Mouse (Mus musculus) embryo, embryonic 9.5 days (tissue): Measurements from ENCODE around the gene Prdm11.

Source experiments
- DNase-seq: peaks from one replicate; pipeline ENCODE4 v3.0.0-alpha.2; 2017; ENCODE audit errors: extremely low spot score

The Prdm11 gene

GRCm38 (mm10) chr2:92967032-92967838, 78.7 kb downstream of the Prdm11 start:
- no peak for DNase-seq

GRCm38 (mm10) chr2:92966257-92966656, 79.7 kb downstream of the Prdm11 start:
- DNase-seq: no peak

GRCm38 (mm10) chr2:92964345-92964744, 81.6 kb downstream of the Prdm11 start:
- no peak for DNase-seq

- no peak for DNase-seq
Measured at GRCm38 (mm10) chr2:92958640-92959039, 87.3 kb downstream of the Prdm11 start.

- DNase-seq: no peak
Measured at GRCm38 (mm10) chr2:92956943-92957342, 89.0 kb downstream of the Prdm11 start.

GRCm38 (mm10) chr2:92954404-92955114, 91.4 kb downstream of the Prdm11 start:
- peak; percentile 74 for DNase-seq

GRCm38 (mm10) chr2:92953450-92953849, 92.5 kb downstream of the Prdm11 start:
- no peak for DNase-seq

- peak; percentile 10 for DNase-seq
Measured at GRCm38 (mm10) chr2:92949518-92949917, 96.4 kb downstream of the Prdm11 start.

- DNase-seq: peak; percentile 12
Measured at GRCm38 (mm10) chr2:92948699-92949300, 97.2 kb downstream of the Prdm11 start.

- DNase-seq: peak; percentile 61
Measured at GRCm38 (mm10) chr2:92947981-92948698, 97.8 kb downstream of the Prdm11 start.

- no peak for DNase-seq
Measured at GRCm38 (mm10) chr2:92945824-92946598, 100.0 kb downstream of the Prdm11 start.

- no peak for DNase-seq
Measured at GRCm38 (mm10) chr2:92945125-92945746, 100.7 kb downstream of the Prdm11 start.

GRCm38 (mm10) chr2:92944356-92944755, 101.6 kb downstream of the Prdm11 start:
- no peak for DNase-seq

- DNase-seq: no peak
Measured at GRCm38 (mm10) chr2:92943406-92943805, 102.6 kb downstream of the Prdm11 start.

- no peak for DNase-seq
Measured at GRCm38 (mm10) chr2:92941463-92941862, 104.5 kb downstream of the Prdm11 start.

- no peak for DNase-seq
Measured at GRCm38 (mm10) chr2:92940963-92941362, 105.0 kb downstream of the Prdm11 start.

- no peak for DNase-seq
Measured at GRCm38 (mm10) chr2:92938827-92939226, 107.1 kb downstream of the Prdm11 start.

GRCm38 (mm10) chr2:92938063-92938462, 107.9 kb downstream of the Prdm11 start:
- no peak for DNase-seq

GRCm38 (mm10) chr2:92935483-92935882, 110.5 kb downstream of the Prdm11 start:
- no peak for DNase-seq

- DNase-seq: no peak
Measured at GRCm38 (mm10) chr2:92934312-92934982, 111.5 kb downstream of the Prdm11 start.
